Mouse (Mus musculus) embryonic facial prominence, embryonic 11.5 days (tissue): ENCODE results near the gene Eddm3b. TPM values are rescaled to one million over a fixed set of nuclear protein-coding genes. Genes with fewer than 3 reads are reported as not detected.

Experiments
- ATAC-seq: fragments of 200-750 bp; cut with Nextera tagmentation; replicated peaks from 2 replicates; pipeline ENCODE4 v1.8.0; 2017; ENCODE audit warnings: low read depth; ENCODE audit not compliant: insufficient number of reproducible peaks, low FRiP score, low TSS enrichment
- DNase-seq: peaks from one replicate; pipeline ENCODE4 v3.0.0-alpha.2; 2015; ENCODE audit warnings: low spot score
- H3K27ac ChIP-seq: fragments of 300-500 bp; sonication (generic); replicated peaks from 2 replicates; pipeline ENCODE4 v1.5.1; 2014; ENCODE audit warnings: mild to moderate bottlenecking, low read depth, low read length, control low read depth
- H3K27me3 ChIP-seq: fragments of 300-500 bp; sonication (generic); 2 replicates; pipeline ENCODE4 v1.6.1; 2014; ENCODE audit warnings: mild to moderate bottlenecking, low read length, moderate library complexity, mixed read lengths; ENCODE audit not compliant: control insufficient read depth, insufficient read depth
- H3K36me3 ChIP-seq: fragments of 300-500 bp; sonication (generic); replicated peaks from 2 replicates; pipeline ENCODE4 v1.6.1; 2014; ENCODE audit warnings: low read depth, mild to moderate bottlenecking, low read length, moderate library complexity, mixed read lengths; ENCODE audit not compliant: control insufficient read depth, insufficient read depth
- H3K4me1 ChIP-seq: fragments of 300-500 bp; sonication (generic); 2 replicates; pipeline ENCODE4 v1.6.1; 2014; ENCODE audit warnings: low read length, mixed read lengths; ENCODE audit not compliant: control insufficient read depth, insufficient read depth
- H3K4me2 ChIP-seq: fragments of 300-500 bp; sonication (generic); 2 replicates; pipeline ENCODE4 v1.6.1; 2014; ENCODE audit warnings: low read depth, mild to moderate bottlenecking, control low read depth, low read length, moderate library complexity
- H3K4me3 ChIP-seq: fragments of 300-500 bp; sonication (generic); 2 replicates; pipeline ENCODE4 v1.5.1; 2014; ENCODE audit warnings: low read depth, low read length, control low read depth
- H3K9ac ChIP-seq: fragments of 300-500 bp; sonication (generic); replicated peaks from 2 replicates; pipeline ENCODE4 v1.6.1; 2014; ENCODE audit warnings: mild to moderate bottlenecking, control low read depth, low read length
- H3K9me3 ChIP-seq: fragments of 300-500 bp; sonication (generic); replicated peaks from 2 replicates; pipeline ENCODE4 v1.6.1; 2016; ENCODE audit warnings: mild to moderate bottlenecking, low read length, inconsistent platforms, mixed read lengths; ENCODE audit not compliant: control insufficient read depth
- WGBS: fragments of 180-500 bp; shearing (Covaris S2); extraction: QIAGEN DNeasy Blood & Tissue Kit; methylation state at CpG from one replicate; pipeline ENCODE4 v1.1.7; 2014; 5-methylcytosine and 5-hydroxymethylcytosine counted together
- polyA plus RNA-seq: library from polyadenylated mRNA; unstranded; fragments of >200 nt; fragmentation: Nextera tagmentation; extraction: Ambion mirVana; gene quantifications from 2 replicates; pipeline ENCODE4 v1.2.1, GENCODE M21; 2014

Eddm3b gene
- polyA plus RNA-seq, 1 experiment from 2014 or later, result not detected

DNA sequence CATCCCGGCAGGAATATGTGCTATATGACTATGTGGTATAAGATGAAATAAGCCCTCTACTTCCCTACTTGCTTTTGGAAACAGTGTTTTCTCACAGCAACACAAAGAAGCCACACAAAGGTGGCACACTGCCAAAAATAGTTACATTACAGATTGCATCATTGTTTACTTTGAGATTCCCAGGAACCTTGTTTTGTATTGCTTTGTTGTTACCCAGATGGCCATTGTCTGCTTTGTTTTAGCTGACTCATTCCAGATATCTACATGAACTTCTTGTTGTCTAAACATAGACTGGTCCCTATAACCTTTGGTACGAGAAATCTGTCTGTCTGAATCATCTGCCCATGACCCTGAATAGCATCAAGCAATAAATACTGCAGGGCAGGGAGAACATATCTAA, 26.1 kb downstream of the Eddm3b start:
- no peaks in the 10 kb centered on the region for H3K9me3 ChIP-seq
- H3K36me3 ChIP-seq, result no peaks in the 10 kb centered on the region
- no peaks in the 10 kb centered on the region for H3K27me3 ChIP-seq
- H3K4me3 ChIP-seq, result no peak overlapping the region
- H3K9ac ChIP-seq, result no peak overlapping the region
- ATAC-seq (no peak), DNase-seq (no peak)
- WGBS, result 85% methylated on average over 2 of the region's 2 CpGs
- no peaks in the 10 kb centered on the region for H3K4me1 ChIP-seq
- H3K4me2 ChIP-seq, result no peak overlapping the region
- no peak overlapping the region for H3K27ac ChIP-seq

DNA sequence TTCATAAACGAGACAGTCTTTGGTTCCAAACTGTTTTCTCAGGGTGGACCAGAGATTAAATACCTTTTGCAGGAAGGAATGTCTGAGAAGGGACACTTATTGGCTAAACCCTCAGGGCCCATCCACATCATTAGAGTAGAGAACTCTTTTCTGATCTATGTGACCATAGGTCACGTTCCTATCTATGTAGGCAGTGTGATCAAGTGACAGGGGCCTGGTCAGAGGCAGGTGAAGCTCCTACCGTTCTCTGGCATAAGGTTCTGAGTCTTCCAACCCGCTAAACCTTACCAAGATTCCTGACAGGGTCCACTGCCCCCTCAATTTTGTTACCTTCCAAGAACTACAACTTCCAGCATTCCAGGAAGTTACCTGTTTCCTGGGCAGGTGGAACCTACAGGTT, 27.9 kb downstream of the Eddm3b start:
- H3K9ac ChIP-seq, result no peak overlapping the region
- ATAC-seq (no peak), DNase-seq (no peak)
- H3K9me3 ChIP-seq, result no peaks in the 10 kb centered on the region
- no peaks in the 10 kb centered on the region for H3K36me3 ChIP-seq
- no peaks in the 10 kb centered on the region for H3K27me3 ChIP-seq
- H3K4me1 ChIP-seq, result no peaks in the 10 kb centered on the region
- 89% methylated on average over 4 of the region's 4 CpGs for WGBS
- H3K4me2 ChIP-seq, result no peak overlapping the region
- no peak overlapping the region for H3K27ac ChIP-seq
- H3K4me3 ChIP-seq, result no peak overlapping the region

DNA sequence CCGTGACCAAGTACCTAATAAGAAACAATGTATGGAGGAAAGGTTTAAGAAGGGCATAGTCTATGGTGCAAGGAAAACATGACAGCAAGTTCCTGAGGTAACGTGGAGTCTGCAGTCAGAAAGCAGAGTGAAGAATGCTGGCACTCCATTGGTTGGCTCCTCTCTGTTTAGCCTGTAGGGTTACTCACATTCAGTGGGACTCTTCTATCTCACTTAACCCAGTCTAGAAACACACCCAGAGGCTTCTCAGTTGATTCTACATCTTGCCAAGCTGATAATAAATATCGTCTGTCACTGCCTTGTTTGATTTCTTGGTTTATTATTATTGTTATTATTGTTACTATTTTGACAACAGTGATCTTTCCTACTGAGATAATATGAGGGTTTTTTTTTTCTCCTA, 28.3 kb downstream of the Eddm3b start:
- Histone ChIP-seq H3K9me3 (no peaks in the 10 kb centered on the region), H3K27ac (no peak overlapping the region), H3K9ac (no peak overlapping the region), H3K4me2 (no peak overlapping the region), H3K4me3 (no peak overlapping the region), H3K36me3 (no peaks in the 10 kb centered on the region), H3K27me3 (no peaks in the 10 kb centered on the region), H3K4me1 (no peaks in the 10 kb centered on the region)
- no peak for ATAC-seq
- no peak for DNase-seq
- 78% methylated on average over 3 of the region's 3 CpGs for WGBS

DNA sequence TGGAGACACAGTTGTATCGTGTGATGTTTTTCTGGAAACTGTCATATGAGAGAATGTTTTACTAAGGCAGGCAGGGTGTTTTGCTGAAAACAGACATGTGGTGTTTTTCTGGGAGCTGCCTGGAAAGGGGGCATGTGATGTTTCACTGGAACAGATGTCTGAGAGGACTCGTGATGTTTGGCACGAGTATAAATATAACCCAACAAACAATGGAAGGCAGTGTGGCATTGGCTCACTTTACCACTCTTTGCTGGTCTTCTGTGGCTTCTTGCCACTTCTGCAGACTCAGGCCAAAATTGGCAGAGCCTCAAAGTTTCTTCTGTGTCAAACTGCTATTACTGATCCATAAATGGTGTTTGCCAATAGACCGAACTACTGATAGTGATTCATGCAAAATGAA, 29.1 kb downstream of the Eddm3b start:
- no peak overlapping the region for H3K4me2 ChIP-seq
- ATAC-seq (no peak), DNase-seq (no peak)
- H3K27me3 ChIP-seq, result no peaks in the 10 kb centered on the region
- 80% methylated on average over 4 of the region's 4 CpGs for WGBS
- no peak overlapping the region for H3K27ac ChIP-seq
- no peaks in the 10 kb centered on the region for H3K9me3 ChIP-seq
- H3K36me3 ChIP-seq, result no peaks in the 10 kb centered on the region
- H3K9ac ChIP-seq, result no peak overlapping the region
- no peaks in the 10 kb centered on the region for H3K4me1 ChIP-seq
- H3K4me3 ChIP-seq, result no peak overlapping the region

DNA sequence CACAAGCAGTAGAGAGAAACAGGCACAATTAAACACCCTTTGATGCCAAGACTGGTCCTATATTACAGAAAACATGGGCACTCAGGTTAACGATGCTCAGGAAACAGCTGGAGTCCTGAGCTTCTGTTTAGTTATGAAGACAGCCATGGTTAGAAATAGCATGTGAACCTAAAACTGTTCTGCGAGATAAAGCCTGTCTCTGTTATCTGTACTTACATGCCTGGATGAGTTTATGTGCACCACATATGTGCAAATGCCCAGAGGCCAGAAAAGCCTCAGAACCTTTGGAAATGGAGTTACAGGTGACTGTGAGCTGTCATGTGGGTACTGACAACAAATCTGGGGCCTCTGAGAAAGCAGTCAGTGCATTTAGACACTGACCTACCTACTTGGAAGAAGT, 29.7 kb downstream of the Eddm3b start:
- Histone ChIP-seq H3K4me2 (no peak overlapping the region), H3K4me1 (no peaks in the 10 kb centered on the region), H3K27ac (no peak overlapping the region), H3K4me3 (no peak overlapping the region), H3K36me3 (no peaks in the 10 kb centered on the region), H3K9me3 (no peaks in the 10 kb centered on the region), H3K27me3 (no peaks in the 10 kb centered on the region), H3K9ac (no peak overlapping the region)
- WGBS, result 78% methylated on average over 2 of the region's 2 CpGs
- DNase-seq (no peak), ATAC-seq (no peak)

DNA sequence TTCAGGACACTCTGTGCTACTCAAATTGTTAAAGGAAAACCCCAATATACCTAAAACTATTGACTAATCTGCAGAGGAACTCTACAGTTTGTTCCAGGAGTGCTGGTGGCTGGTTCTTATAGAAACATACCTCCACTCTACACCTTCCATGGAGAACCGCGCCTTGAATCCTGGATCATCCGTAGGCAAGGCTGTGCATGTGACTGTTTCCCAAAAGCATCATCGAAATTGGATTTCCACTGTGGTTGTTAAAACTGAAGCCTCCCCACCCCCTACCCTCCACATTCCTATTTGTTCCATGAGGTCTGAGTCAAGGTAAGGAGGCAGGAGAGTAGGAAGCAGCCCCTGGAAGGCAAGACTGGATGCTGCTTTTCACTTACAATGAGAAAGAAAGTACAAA, 30.2 kb downstream of the Eddm3b start:
- DNase-seq, result no peak
- H3K36me3 ChIP-seq, result no peaks in the 10 kb centered on the region
- no peaks in the 10 kb centered on the region for H3K27me3 ChIP-seq
- H3K4me3 ChIP-seq, result no peak overlapping the region
- H3K27ac ChIP-seq, result no peak overlapping the region
- H3K9ac ChIP-seq, result no peak overlapping the region
- H3K4me1 ChIP-seq, result no peaks in the 10 kb centered on the region
- no peaks in the 10 kb centered on the region for H3K9me3 ChIP-seq
- ATAC-seq, result no peak
- H3K4me2 ChIP-seq, result no peak overlapping the region
- 94% methylated on average over 4 of the region's 4 CpGs for WGBS

DNA sequence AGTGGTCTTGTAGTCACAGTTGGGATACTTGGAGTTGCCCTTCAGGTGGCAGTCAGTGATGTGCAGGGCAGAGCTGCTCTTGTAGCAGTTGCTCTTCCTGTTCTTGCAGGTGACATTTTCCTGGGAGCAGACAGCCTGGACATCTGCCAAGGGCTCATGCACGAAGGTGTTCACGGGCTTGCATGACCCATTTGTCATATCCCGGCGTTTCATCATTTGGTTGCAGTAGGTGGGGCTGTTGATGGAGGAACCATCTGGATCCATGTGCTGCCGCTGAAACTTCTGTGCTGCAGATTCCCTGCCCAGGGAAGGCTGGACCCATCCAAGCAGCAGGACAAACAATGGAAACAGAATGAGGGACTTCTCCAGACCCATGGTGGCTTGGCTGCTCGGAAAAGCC, 31.3 kb downstream of the Eddm3b start:
- Histone ChIP-seq H3K9ac (no peak overlapping the region), H3K27me3 (no peaks in the 10 kb centered on the region), H3K9me3 (no peaks in the 10 kb centered on the region), H3K36me3 (no peaks in the 10 kb centered on the region), H3K4me3 (no peak overlapping the region), H3K4me1 (no peaks in the 10 kb centered on the region), H3K27ac (no peak overlapping the region), H3K4me2 (no peak overlapping the region)
- no peak for DNase-seq
- no peak for ATAC-seq
- 86% methylated on average over 5 of the region's 6 CpGs for WGBS

DNA sequence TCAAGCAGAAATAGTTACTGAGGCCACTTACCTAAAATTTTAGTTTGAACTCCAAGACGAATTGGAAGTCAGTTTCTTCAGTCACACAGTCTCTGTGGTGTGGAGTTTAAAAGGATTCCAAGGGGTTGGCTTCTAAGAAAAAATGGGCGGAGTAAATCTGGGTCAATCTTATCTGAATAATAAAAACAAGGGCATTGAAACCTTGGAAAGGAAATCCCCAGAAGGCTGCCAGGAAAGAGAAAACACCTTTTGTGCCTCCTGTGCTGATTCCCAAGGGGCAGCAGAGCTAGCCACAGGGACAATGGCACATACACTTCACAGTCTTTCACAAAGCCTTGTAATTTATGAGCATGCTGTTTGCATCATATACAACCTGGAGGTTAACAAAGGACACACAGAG, 32.5 kb downstream of the Eddm3b start, which contains the start of gene Rnase1:
Gene Rnase1 (minus strand): TSS at position 101 of the 400 bp plus-strand sequence.
- Histone ChIP-seq H3K36me3 (no peaks in the 10 kb centered on the region), H3K4me1 (no peaks in the 10 kb centered on the region), H3K27ac (no peak within 1 kb of the TSS), H3K9me3 (no peaks in the 10 kb centered on the region), H3K4me3 (no peak within 1 kb of the TSS), H3K27me3 (no peaks in the 10 kb centered on the region), H3K9ac (no peak within 1 kb of the TSS), H3K4me2 (no peak within 1 kb of the TSS)
- 61% methylated on average over 2 of the region's 2 CpGs for WGBS
- ATAC-seq (no peak), DNase-seq (no peak)
